Mouse (Mus musculus) ovary, postnatal 10 days (tissue): ENCODE data around the gene Gbp2b.
"Not testable (repeated sequence)": the region's sequence is repeated elsewhere in the genome, so short reads cannot be mapped to it uniquely, and the experiment has no call there.

Source experiments
- DNase-seq: peaks from one replicate; pipeline ENCODE4 v3.0.0; 2022; ENCODE audit warnings: low spot score

Gbp2b gene

DNA sequence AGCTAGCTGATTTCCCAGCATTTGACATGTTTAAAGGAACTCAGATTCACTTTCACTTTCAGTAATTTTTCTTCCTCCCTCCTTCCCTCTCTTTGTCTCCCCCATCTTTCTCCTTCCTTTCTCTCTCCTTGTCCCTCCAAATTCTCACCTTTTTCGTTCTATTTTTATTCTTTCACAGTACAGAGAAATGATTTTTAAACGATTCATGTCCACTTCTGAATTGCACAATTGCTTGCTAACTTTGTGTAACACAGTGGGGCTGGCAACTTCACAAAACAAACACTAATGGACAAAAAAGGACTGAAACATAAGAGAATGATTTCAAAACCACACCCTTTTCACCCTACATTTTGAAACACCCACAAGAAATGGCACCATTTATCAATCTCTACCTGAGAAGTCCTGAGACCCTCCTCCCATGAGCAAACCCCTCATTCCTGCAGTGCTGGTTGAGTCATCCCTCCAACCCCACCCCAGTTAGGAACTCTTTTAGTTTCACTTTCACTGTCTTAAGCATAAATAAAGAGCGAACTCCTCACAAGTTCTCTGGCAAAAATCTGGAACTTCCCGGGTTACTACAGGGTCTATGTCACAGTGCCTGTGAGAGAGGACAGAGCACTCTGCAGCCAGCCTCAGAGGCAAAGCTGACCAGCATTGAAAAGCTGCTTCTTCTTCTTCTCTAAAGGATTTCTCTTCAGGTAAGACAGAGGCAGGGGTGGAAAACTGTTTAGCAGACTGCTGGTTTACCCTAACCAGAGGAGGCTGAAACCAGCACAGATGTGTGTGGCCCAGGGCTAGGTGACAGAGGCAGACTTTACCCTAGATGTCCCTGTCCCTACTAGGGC, 25.7 kb downstream of the Gbp2b start, which contains the start of gene Gbp2:
Gbp2 (plus strand) TSS at position 492 of the 845 bp plus-strand sequence.
- DNase-seq = peak; percentile 27

DNA sequence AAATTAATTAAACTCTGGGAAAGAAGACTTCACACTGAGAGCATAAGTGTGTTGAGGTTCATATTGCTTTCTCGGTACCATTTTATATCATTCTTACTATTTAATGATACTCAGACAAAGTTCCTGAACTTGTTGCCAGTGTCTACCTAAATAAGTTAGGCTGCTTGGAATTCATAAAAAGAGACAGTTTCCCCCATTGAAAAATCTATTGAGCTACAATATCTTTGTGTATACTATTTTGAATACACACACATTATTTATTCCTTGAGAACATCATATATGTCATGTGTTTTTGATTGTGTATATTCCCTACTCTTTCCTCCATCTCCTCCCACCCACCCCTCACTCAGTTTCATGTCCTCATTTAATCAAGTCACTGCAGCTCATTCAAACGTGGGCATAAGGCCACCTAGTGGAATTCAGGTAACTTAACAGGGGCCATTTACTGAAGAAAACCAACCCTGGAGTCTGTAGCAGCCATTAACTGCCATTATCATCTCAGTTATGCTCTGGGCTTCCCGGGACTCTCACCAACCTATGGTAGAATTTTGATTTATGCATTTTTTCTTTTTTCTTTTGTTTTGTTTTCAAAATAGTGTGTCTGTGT, 26.4 kb downstream of the Gbp2b start:
- no peak for DNase-seq

- DNase-seq = no peak
These were observed 35.7 kb downstream of the Gbp2b start for GRCm38 (mm10) chr3:142630385-142630784.

GRCm38 (mm10) chr3:142640201-142640600, 45.6 kb downstream of the Gbp2b start:
- DNase-seq = peak; percentile 11

DNA sequence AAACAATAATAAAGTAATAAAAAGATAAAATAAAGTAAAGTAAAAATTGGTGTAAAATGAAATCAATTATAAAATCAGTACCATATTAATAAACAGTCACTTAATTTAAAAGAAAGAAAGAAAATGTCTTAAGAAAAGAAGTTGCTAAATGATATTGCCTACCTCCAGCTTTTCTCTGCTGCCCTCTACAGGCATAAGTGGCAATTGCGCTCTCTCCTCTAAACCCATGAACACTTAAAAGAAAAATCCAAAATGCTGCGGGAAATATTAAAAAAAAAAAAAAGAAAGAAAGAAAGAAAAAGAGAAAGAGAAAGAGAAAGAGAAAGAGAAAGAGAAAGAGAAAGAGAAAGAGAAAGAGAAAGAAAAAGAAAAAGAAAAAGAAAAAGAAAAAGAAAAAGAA, 51.3 kb downstream of the Gbp2b start:
- peak; percentile 11 for DNase-seq

- not testable (repeated sequence) for DNase-seq
These were observed 53.2 kb downstream of the Gbp2b start for GRCm38 (mm10) chr3:142647836-142648235.

GRCm38 (mm10) chr3:142650205-142650604, 55.6 kb downstream of the Gbp2b start:
- no peak for DNase-seq

GRCm38 (mm10) chr3:142664723-142665122, 70.1 kb downstream of the Gbp2b start:
- DNase-seq = no peak
